Mouse (Mus musculus) olfactory bulb, adult 2 months (tissue): ENCODE data around the gene Thsd7b.

Experiments used
- CTCF ChIP-seq: fragments of 200-500 bp; IDR thresholded peaks from 2 replicates; pipeline ENCODE4 v1.5.1; 2012; ENCODE audit warnings: low read depth, mild to moderate bottlenecking, low read length, moderate library complexity; ENCODE audit not compliant: insufficient read depth
- POLR2A ChIP-seq: fragments of 200-500 bp; IDR thresholded peaks from 2 replicates; pipeline ENCODE4 v1.6.1; 2012; ENCODE audit warnings: mild to moderate bottlenecking, low read depth, low read length, moderate library complexity; ENCODE audit not compliant: insufficient read depth

- TF ChIP-seq CTCF (no peak), POLR2A (no peak)
These were observed 564.7 kb downstream of the Thsd7b start for GRCm38 (mm10) chr1:129837776-129838175.
